Mouse (Mus musculus) G1E (cell line): ENCODE measurements around the gene Fkbp2.

Experiments used
- CTCF ChIP-seq: IDR thresholded peaks from 2 replicates; pipeline ENCODE4 v1.5.1; 2012; ENCODE audit warnings: low read depth, low read length, inconsistent platforms, mixed read lengths
- GATA1 ChIP-seq: IDR thresholded peaks from 2 replicates; pipeline ENCODE4 v1.6.1; 2012; ENCODE audit warnings: borderline replicate concordance, low read length, inconsistent platforms, mixed read lengths
- GATA2 ChIP-seq: IDR thresholded peaks from 2 replicates; pipeline ENCODE4 v1.6.1; 2012; ENCODE audit warnings: low read depth, low read length, inconsistent platforms, borderline replicate concordance
- POLR2AphosphoS5 ChIP-seq: IDR thresholded peaks from 2 replicates; pipeline ENCODE4 v1.6.1; 2012; ENCODE audit warnings: low read depth, low read length, inconsistent platforms; ENCODE audit not compliant: insufficient replicate concordance
- TAL1 ChIP-seq: conservative IDR thresholded peaks from 2 replicates; pipeline ENCODE4 v1.6.1; 2012; ENCODE audit warnings: low read depth, low read length, inconsistent platforms, mixed read lengths

DNA sequence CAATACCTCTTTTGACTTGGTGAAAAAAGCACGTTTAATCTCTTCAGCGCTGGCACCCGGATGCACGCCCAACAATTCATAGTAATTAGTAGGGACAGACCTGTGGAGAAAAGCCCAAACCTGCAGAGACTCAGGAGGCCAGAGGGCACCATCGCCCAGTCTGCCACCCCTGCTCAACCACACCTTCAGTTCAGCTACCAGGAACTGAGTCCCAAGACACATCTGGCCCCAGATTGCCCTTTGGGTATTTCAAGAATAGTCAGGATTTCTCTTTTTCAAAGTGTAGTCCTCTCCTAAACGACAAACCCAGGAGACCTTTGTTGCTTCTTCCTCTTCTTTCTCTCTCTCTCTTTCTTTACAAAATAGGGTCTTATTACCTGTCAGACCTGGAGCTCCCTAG, 10.4 kb upstream of the Fkbp2 start:
- TF ChIP-seq GATA1 (no peak), CTCF (no peak), TAL1 (no peak), GATA2 (no peak), POLR2AphosphoS5 (no peak)
